Mouse (Mus musculus) heart, postnatal 25 days (tissue): ENCODE results near the gene Cartpt. TPM values are rescaled to one million over a fixed set of nuclear protein-coding genes. Genes with fewer than 3 reads are reported as not detected.
"Not testable (repeated sequence)": the region's sequence is repeated elsewhere in the genome, so short reads cannot be mapped to it uniquely, and the experiment has no call there.

Experiments
- DNase-seq: peaks from one replicate; pipeline ENCODE4 v3.0.0; 2022; ENCODE audit warnings: low spot score
- intact Hi-C: fragments of 180-260 bp; cut with DNase I; formaldehyde crosslinking; loops from one replicate; pipeline ENCODE4 v1.15.1; 2025
- total RNA-seq, 2 experiments: library from RNA; stranded (reverse); gene quantifications; 2 replicates each; pipeline ENCODE4 v1.2.3; 2021

The Cartpt gene
- total RNA-seq, 2 experiments from 2014 or later: not detected

DNA sequence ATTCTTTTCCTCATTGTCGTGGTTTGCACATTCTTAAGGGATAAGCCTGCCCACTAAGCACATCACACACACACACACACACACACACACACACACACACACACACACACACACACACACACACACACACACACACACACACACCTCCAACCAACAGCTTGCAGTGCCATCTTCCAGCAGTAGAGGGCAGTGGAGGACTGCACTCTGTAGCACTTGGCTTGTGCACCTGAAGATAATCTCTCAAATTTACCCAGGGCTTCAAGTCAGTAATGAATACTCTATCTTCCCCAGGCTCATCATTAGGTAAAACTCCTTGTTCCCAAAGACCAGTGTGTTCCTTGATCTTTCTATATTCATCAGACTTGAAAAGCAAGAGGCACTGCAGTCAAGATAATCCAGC is 41.8 kb downstream of the Cartpt start:
- no peak for DNase-seq
- intact Hi-C loops: loop anchor here (2.0 kb wide), 1 partner anchor 96 kb away; no protein-coding TSS in a partner anchor

DNA sequence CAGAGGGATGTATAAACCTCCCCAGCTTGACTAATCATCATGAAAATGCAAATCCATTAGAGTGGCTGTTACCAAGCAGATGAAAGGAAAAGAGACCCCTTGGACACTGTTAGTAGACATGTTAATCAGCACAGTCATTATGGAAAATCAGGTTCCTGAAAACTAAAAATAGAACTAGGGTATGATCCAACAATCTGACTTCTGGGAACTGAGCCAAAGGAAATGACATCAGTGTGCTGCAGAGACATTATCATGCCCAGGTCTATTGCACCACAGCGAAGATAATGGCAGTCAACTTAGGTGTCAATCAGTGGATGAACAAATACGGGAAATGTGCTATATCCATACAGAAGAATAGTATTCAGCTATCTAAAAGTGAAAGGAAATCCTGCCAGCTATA is 43.0 kb downstream of the Cartpt start:
- DNase-seq: no peak
- intact Hi-C loops: loop anchor here (2.0 kb wide), 1 partner anchor 97 kb away; no protein-coding TSS in a partner anchor

- intact Hi-C loops: no loop called here
These were observed 43.6 kb downstream of the Cartpt start for GRCm38 (mm10) chr13:99857336-99857735.

GRCm38 (mm10) chr13:99855229-99855628 is 45.7 kb downstream of the Cartpt start:
- no peak for DNase-seq
- intact Hi-C loops: no loop called here

More at GRCm38 (mm10) chr13:99857336-99857735, 43.6 kb downstream of the Cartpt start:
- DNase-seq: no peak

GRCm38 (mm10) chr13:99853131-99853530 is 47.8 kb downstream of the Cartpt start:
- intact Hi-C loops: no loop called here
- DNase-seq: no peak

- DNase-seq, intact Hi-C loops: not testable (repeated sequence)
These were observed 48.5 kb downstream of the Cartpt start for GRCm38 (mm10) chr13:99852416-99852815.

- DNase-seq: peak; percentile 12
- intact Hi-C loops: no loop called here
These were observed 49.9 kb downstream of the Cartpt start for GRCm38 (mm10) chr13:99851026-99851425.

DNA sequence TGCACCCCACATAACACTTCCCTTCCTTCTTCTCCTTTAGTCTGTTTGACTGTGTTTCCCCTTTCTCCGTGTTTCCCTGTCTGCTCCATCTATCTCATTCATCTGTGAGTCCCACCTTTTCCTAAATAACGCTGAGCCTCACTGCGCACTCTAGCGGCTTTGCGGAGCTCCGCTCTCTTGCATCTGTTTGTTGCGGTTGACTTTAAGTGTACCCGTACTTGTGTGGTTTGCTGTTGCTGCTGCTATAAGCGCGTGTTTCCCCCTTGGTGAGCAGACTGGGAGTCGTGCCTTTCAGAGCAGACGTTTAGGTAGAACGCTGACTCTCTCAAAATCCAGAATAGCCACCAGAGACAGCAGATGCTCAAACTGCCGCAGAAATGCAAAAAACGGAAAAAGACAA is 51.3 kb downstream of the Cartpt start:
- DNase-seq: no peak
- intact Hi-C loops: no loop called here

Other genes starting within 250 kb of the Cartpt start
- 10 to 100 TPM; 84.3 to 89.5 TPM for gene Mccc2, start 114.5 kb upstream of the Cartpt start, total RNA-seq
- gene Bdp1, start 203.0 kb upstream of the Cartpt start, total RNA-seq: 10 to 100 TPM; 25.3 to 29.3 TPM
- gene Serf1, start 206.9 kb upstream of the Cartpt start, total RNA-seq: 1 to 10 TPM; 5.6 to 6.7 TPM
- gene Smn1, start 223.8 kb upstream of the Cartpt start, total RNA-seq: 10 to 100 TPM; 13.5 to 16.0 TPM